ENCODE assay signal across 22 mouse cellular contexts in the genomic region with DNA sequence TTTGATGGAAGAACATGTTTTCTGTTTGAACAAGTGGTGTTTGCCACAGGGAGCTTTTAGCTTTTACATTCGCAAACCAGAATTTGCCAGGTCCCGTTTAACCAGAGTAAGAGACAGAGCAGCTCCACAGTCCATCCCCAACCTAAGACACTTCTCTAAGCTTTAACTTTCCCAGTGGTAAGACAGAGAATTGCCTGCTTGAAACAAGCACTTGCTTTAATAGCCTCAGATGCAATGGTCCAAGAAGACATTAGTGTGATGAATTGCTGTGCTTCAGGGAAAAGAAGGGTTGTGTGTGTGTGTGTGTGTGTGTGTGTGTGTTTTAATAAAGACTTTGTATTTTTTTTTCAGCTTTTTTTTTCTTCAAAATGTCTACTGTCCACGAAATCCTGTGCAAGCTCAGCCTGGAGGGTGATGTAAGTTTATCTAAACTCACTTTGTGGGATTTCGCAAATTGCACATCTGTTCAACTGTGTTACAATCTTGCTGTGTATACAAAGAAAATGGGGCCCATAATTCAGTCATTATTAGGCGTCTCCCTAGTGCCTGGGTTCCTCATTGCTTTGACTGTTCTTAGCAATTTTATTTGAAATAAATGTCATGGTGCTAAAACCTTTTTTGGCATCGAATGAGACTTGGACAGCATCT. TPM values are rescaled to one million over a fixed set of nuclear protein-coding genes. Genes with fewer than 3 reads are reported as not detected.
DNase-seq lines count a peak whose midpoint lies in the region; ATAC-seq and TF ChIP-seq lines count a peak whose summit lies in the region.
"Had no signal": no experiment of that assay in that cellular context is flagged by ENCODE, and none has a peak within 500 bp of the region (broad histone marks: within the 10 kb centered on the region; RNA-seq: fewer than 3 reads in every experiment).

No protein-coding gene starts in this region.

- H3K4me2 ChIP-seq in hindbrain, postnatal 0 days (ENCODE audit: low read depth, low read length) = no peak overlapping the region
- H3K4me2 ChIP-seq in hindbrain, embryonic 11.5 days (replicated peaks; ENCODE audit: low read depth, low read length) = no peak overlapping the region
- no peak overlapping the region for H3K4me2 ChIP-seq in stomach, embryonic 14.5 days (replicated peaks; ENCODE audit: low read depth, low read length)
- H3K4me2 ChIP-seq: forebrain, embryonic 13.5 days; midbrain, embryonic 12.5 days had no signal

- no peak overlapping the region for H3K4me3 ChIP-seq in hindbrain, postnatal 0 days (ENCODE audit: low read length)
- no peak overlapping the region for H3K4me3 ChIP-seq in hindbrain, embryonic 11.5 days (ENCODE audit: low read depth, low read length)
- no peak overlapping the region for H3K4me3 ChIP-seq in bone marrow macrophage, adult 2 months (ENCODE audit: insufficient read depth, low read length)
- no peak overlapping the region for H3K4me3 ChIP-seq in stomach, embryonic 14.5 days (ENCODE audit: low read depth, low read length)
- H3K4me3 ChIP-seq: forebrain, embryonic 13.5 days; left cerebral cortex, adult 2 months; limb, embryonic 10.5 days; midbrain, embryonic 12.5 days had no signal

- no peak overlapping the region for H3K9ac ChIP-seq in hindbrain, postnatal 0 days (replicated peaks; ENCODE audit: low read length)
- no peak overlapping the region for H3K9ac ChIP-seq in hindbrain, embryonic 11.5 days (ENCODE audit: low read depth, low read length)
- H3K9ac ChIP-seq in stomach, embryonic 14.5 days (replicated peaks; ENCODE audit: low read depth, low read length) = no peak overlapping the region
- H3K9ac ChIP-seq: forebrain, embryonic 13.5 days; liver, postnatal 0 days; midbrain, embryonic 12.5 days had no signal

- no peaks in the 10 kb centered on the region for H3K9me3 ChIP-seq in hindbrain, postnatal 0 days (ENCODE audit: low read length)
- H3K9me3 ChIP-seq in hindbrain, embryonic 11.5 days (ENCODE audit: control insufficient read depth, low read length) = no peaks in the 10 kb centered on the region
- no peaks in the 10 kb centered on the region for H3K9me3 ChIP-seq in stomach, embryonic 14.5 days (ENCODE audit: control insufficient read depth, low read depth, low read length)
- H3K9me3 ChIP-seq: forebrain, embryonic 13.5 days; limb, embryonic 10.5 days; midbrain, embryonic 12.5 days had no signal

- TF ChIP-seq CTCF in hindbrain, postnatal 0 days (IDR thresholded peaks at IDR 0.05; ENCODE audit: low read depth) = peak; percentile 31
- no peak for TF ChIP-seq CTCF in bone marrow macrophage, adult 2 months (IDR thresholded peaks at IDR 0.05; ENCODE audit: low read depth, low read length)

- H3K36me3 ChIP-seq in hindbrain, postnatal 0 days (ENCODE audit: insufficient read depth, low read length) = no peaks in the 10 kb centered on the region
- H3K36me3 ChIP-seq in hindbrain, embryonic 11.5 days (ENCODE audit: control insufficient read depth, insufficient read depth, low read length) = no peaks in the 10 kb centered on the region
- H3K36me3 ChIP-seq in stomach, embryonic 14.5 days (ENCODE audit: control insufficient read depth, insufficient read depth, low read length) = peaks cover 20% of the 10 kb centered on the region
- H3K36me3 ChIP-seq: midbrain, embryonic 12.5 days had no signal

- peak; percentile 38 for DNase-seq in hindbrain, postnatal 0 days (ENCODE audit: low spot score)
- no peak for DNase-seq in hindbrain, embryonic 11.5 days (ENCODE audit: low spot score)
- DNase-seq in 3T3-L1 (ENCODE audit: low read depth, low spot score) = peak; percentile 58
- DNase-seq in cerebellum, adult 18-20 months = no peak
- DNase-seq: adrenal gland, postnatal 10 days; B cell, adult 2 months; cerebellum, postnatal 14 days; gastrocnemius, postnatal 25 days; kidney, adult 8-10 months; kidney, postnatal 25 days; liver, postnatal 0 days; lung, postnatal 4 days; retina, postnatal 1 day; thymus, postnatal 25 days had no signal

- peaks cover 4% of the 10 kb centered on the region; the same call in 1 of the 2 replicates for H3K4me1 ChIP-seq in hindbrain, postnatal 0 days (ENCODE audit: insufficient read depth, low read length)
- H3K4me1 ChIP-seq in hindbrain, embryonic 11.5 days (replicated peaks; ENCODE audit: control insufficient read depth, insufficient read depth, low read length) = no peaks in the 10 kb centered on the region
- peaks cover 72% of the 10 kb centered on the region for H3K4me1 ChIP-seq in bone marrow macrophage, adult 2 months (ENCODE audit: control insufficient read depth, insufficient read depth, low read length)
- peaks cover 53% of the 10 kb centered on the region for H3K4me1 ChIP-seq in stomach, embryonic 14.5 days (ENCODE audit: control insufficient read depth, insufficient read depth, low read length)

- no peak for ATAC-seq in hindbrain, postnatal 0 days
- ATAC-seq in hindbrain, embryonic 11.5 days (ENCODE audit: low FRiP score) = no peak
- ATAC-seq in stomach, embryonic 14.5 days (ENCODE audit: insufficient number of reproducible peaks, insufficient read depth, low FRiP score, low read depth) = peak; percentile 46; the same call in 1 of the 2 replicates
- no peak for ATAC-seq in frontal cortex, adult (ENCODE audit: low TSS enrichment)
- ATAC-seq: forebrain, embryonic 13.5 days; liver, postnatal 0 days; Patski had no signal

- no peak overlapping the region for H3K27ac ChIP-seq in hindbrain, postnatal 0 days
- H3K27ac ChIP-seq in hindbrain, embryonic 11.5 days (ENCODE audit: low read depth, low read length) = no peak overlapping the region
- peak overlapping the region; percentile 10; the same call in 1 of the 2 replicates for H3K27ac ChIP-seq in bone marrow macrophage, adult 2 months (ENCODE audit: insufficient read depth, low read depth, low read length)
- peak overlapping the region; percentile 75; the same call in 1 of the 2 replicates for H3K27ac ChIP-seq in stomach, embryonic 14.5 days (ENCODE audit: low read length)
- H3K27ac ChIP-seq: forebrain, embryonic 13.5 days; left cerebral cortex, adult 2 months; limb, embryonic 10.5 days; midbrain, embryonic 12.5 days had no signal

- no peak for TF ChIP-seq POLR2A in bone marrow macrophage, adult 2 months (IDR thresholded peaks at IDR 0.05; ENCODE audit: borderline replicate concordance, low read depth, low read length)

- H3K27me3 ChIP-seq in hindbrain, postnatal 0 days (ENCODE audit: insufficient read depth, low read length) = no peaks in the 10 kb centered on the region
- no peaks in the 10 kb centered on the region for H3K27me3 ChIP-seq in hindbrain, embryonic 11.5 days (ENCODE audit: control insufficient read depth, insufficient read depth, low read length)
- no peaks in the 10 kb centered on the region for H3K27me3 ChIP-seq in stomach, embryonic 14.5 days (ENCODE audit: control insufficient read depth, insufficient read depth, low read length)
- H3K27me3 ChIP-seq: forebrain, embryonic 13.5 days; midbrain, embryonic 12.5 days; Patski had no signal

- WGBS in hindbrain, postnatal 0 days = 77% methylated on average over 6 of the region's 6 CpGs
- WGBS in hindbrain, embryonic 11.5 days = 88% methylated on average over 6 of the region's 6 CpGs
- WGBS in stomach, embryonic 14.5 days = 38% methylated on average over 6 of the region's 6 CpGs

RNA-seq across cellular contexts. Expression of gene Anxa2, which starts 10.8 kb away (rescaled TPM):
- 69.6 and 73.4 TPM in 2 replicates for total RNA-seq in hindbrain, postnatal 0 days (2014; rRNA removed)
- 107 and 108 TPM in 2 replicates for polyA plus RNA-seq in hindbrain, postnatal 0 days (2015; fragmentation: Nextera tagmentation; extraction: Ambion mirVana)
- 243 and 282 TPM in 2 replicates for polyA plus RNA-seq in hindbrain, embryonic 11.5 days (2014; fragmentation: Nextera tagmentation; extraction: Ambion mirVana)
- polyA plus RNA-seq in bone marrow macrophage, adult 2 months (2012; ENCODE audit: insufficient read depth, insufficient read length, missing spikeins) = 470 and 511 TPM in 2 replicates
- polyA plus RNA-seq in stomach, embryonic 14.5 days (2014; fragmentation: Nextera tagmentation; extraction: Ambion mirVana) = 902 and 935 TPM in 2 replicates

Comparison
In these comparisons a context has a peak if more than half of its experiments do, and no peak if none do; other contexts are left out.
1. DNase-seq: peak in hindbrain, postnatal 0 days (single experiment) and 3T3-L1 (single experiment); none in hindbrain, embryonic 11.5 days (single experiment) and cerebellum, adult 18-20 months (0 of 2).
2. H3K27ac ChIP-seq: peak in bone marrow macrophage, adult 2 months (single experiment) and stomach, embryonic 14.5 days (single experiment); none in hindbrain, postnatal 0 days (single experiment) and hindbrain, embryonic 11.5 days (single experiment).